Mouse (Mus musculus) ovary, postnatal 36 days (tissue): ENCODE results near the gene Kcnc1.
A peak's percentile ranks its signal among the peaks of the same experiment; 100 is the strongest.

Source experiments
- DNase-seq: peaks from one replicate; pipeline ENCODE4 v3.0.0; 2022; ENCODE audit warnings: low spot score, mixed read lengths

The Kcnc1 gene

GRCm38 (mm10) chr7:46422052-46422763 lies 25.9 kb downstream of the Kcnc1 start:
- no peak for DNase-seq

DNA sequence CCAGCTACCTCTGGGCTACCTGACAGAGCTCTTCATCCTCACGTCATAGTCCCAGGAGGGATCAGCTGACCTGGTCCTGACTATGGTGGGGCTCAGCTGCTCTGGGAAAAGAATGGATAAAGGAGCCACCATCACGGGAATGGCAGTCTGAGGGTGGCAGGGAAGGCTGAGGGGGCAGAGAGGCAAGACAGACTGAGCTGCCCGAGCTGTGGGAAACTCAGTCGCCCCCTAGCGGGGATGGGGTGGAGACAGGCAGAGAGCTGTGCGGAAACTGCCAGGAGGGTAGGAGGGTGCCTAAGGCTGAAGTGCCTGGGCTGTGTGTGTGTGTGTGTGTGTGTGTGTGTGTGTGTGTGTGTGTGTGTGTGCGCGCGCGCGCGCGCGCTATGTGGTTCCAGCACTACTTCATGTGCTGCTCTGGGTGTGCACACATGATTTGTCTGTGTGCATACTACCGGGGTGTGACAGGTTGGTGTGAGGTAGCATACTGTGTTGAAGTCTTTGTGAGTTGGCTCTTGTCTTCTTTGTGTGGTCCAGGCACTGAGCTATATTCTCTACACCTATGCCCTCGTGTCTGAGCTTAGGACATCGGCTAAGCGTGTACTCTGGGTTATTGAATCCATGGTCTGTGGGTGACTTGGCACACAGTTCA lies 26.6 kb downstream of the Kcnc1 start:
- peak; percentile 40 for DNase-seq

DNA sequence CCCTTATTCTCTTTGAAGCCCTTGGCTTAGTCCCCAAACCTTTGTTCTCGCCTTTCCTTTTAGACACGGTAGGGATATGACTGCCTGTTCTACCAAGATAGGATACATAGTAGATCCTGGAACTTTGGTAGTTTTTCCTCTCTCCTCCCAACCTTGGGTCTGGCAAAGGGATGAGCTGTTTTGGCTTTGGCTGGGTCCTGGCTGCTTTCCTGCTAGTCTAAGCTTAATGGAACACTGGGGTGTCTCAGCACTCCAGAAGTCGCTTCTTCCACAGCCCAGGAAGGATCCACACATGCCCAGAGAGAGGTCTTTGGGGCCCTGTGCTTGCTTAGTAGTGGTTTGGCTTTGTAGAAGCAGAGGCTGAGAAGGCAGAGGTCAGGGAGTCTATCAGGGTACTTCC lies 27.7 kb downstream of the Kcnc1 start:
- DNase-seq, result no peak

GRCm38 (mm10) chr7:46425012-46425411 lies 28.7 kb downstream of the Kcnc1 start:
- DNase-seq, result no peak

- no peak for DNase-seq
Observed at GRCm38 (mm10) chr7:46433874-46434273, 37.6 kb downstream of the Kcnc1 start.

DNA sequence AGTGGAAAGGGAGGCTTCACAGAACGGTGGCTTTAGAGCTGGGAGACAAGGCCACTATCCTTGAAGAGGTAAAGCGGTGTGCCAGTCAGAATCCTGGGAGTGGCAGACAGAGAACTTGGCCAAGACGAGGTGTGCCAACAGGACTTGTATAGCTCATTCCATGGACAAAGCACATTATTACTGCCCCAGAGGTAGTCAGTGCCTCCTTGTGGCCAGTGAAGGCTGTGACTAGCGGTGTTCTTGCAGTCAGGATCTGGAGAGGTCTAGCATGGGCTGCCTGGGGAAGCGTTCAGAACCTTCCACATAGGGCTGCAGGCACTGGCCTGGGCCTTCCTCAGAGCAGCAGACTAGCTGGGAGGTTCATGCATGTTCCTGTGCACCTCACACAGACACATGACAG lies 39.5 kb downstream of the Kcnc1 start:
- DNase-seq, result no peak

- DNase-seq, result no peak
Observed at GRCm38 (mm10) chr7:46438537-46439141, 42.3 kb downstream of the Kcnc1 start.

GRCm38 (mm10) chr7:46443163-46443562 lies 46.9 kb downstream of the Kcnc1 start:
- no peak for DNase-seq

GRCm38 (mm10) chr7:46445896-46446295 lies 49.6 kb downstream of the Kcnc1 start:
- no peak for DNase-seq

DNA sequence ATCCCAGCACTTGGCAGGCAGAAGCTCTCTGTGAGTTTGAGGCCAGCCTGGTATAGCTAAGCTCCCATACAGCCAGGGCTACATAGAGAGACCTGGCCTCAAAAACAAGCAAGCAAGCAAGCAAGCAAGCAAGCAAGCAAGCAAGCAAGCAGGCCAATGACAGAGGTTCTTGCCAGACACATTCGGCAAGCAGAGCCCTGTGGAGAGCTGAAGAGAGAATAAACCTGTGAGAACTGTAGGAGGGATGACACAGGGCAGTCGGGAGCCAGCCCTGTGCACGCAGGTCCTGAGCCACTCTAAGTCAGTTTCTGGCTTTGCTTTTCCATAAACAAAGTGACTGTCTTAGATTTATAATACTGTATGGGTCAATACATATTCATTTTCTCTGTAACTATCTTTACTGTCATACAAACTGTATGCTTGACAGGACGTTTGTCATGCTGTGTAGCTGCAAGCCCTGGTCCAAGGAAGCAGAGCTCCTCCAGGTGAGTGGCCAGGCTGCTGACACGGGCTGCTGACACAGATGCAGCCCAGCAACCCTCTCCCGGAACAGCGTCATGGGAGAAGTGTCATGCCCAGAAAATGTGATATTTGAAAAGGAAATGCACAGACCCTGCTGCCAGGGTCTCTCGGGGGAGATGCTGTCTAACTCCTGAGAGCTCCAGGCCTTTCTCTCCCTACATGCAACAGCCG lies 51.3 kb downstream of the Kcnc1 start:
- no peak for DNase-seq

- no peak for DNase-seq
Observed at GRCm38 (mm10) chr7:46448922-46449645, 52.8 kb downstream of the Kcnc1 start.

DNA sequence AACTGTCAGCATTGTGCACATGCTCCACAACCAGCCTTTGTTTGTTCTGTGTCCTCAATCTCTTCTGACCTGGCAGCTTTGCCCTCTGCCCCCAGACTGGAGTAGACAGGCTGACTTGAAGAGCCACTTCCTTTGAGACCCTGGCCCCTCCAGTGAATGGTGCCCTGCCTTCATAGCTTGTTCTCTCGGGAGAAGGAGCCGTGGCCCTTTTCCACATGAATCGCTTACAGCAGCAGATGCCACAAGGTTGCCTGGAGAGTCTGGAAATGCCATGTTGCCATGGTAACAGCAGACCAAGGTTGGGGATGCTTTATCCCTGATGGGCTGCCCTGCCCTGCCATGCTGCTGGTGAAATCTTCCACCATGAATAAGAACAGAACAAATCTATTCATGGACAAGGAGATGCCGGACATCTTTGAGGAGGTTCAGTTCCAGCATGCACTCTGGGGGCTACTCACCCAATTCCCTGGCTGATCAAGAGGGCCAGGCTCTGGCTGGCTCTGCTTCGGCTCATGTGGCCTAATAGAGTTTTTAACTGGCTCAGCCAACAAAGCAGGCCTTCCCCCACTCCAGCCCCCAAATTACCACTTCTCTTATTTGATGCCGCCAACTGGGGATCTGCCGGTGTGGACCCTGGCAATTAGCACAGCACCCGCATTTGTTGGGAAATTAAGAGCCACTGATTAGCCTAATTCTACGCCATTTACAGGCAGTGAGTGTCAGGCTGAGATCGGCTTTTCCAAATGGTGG lies 57.8 kb downstream of the Kcnc1 start:
- DNase-seq, result no peak

DNA sequence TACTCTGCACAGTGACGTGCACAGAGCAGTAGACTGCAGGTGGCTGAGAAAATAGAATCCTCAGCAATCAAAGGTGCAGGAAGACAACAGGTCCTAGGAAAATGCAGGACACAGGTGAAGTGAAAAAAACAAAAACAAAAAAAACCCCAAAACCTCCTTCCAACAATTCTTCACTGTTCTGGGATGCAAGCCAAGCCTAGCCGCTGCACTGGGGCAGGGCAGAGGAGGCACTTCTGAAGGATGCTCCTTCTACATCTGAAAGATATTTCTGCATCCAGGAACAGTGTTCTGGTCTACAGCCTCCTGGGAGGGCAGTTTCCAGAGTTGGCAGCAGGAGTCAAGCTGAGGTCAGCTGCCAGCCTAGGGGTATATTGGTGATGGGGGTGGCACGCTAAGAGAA lies 61.6 kb downstream of the Kcnc1 start:
- no peak for DNase-seq

DNA sequence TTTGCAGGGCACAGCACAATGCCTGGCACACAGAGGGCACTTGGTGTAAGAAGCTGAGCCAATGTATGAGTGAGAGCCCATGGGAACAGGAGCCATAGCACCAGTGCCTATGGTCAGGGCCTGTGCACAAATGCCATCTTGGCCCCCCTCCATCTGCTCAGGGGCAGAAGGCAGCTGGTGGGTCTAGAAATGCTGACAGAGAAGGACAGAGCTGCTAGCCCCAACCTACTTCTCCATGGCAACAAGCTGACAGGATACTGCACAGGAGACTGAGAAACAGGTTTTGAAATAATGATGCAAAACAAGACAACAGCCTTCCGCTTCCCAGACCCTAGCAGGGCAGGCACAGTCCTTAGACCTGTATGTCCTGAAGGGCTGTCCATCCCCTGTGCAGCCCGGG lies 62.9 kb downstream of the Kcnc1 start:
- DNase-seq, result no peak

GRCm38 (mm10) chr7:46459605-46460245 lies 63.4 kb downstream of the Kcnc1 start:
- DNase-seq, result no peak

GRCm38 (mm10) chr7:46462287-46462686 lies 66.0 kb downstream of the Kcnc1 start:
- no peak for DNase-seq

DNA sequence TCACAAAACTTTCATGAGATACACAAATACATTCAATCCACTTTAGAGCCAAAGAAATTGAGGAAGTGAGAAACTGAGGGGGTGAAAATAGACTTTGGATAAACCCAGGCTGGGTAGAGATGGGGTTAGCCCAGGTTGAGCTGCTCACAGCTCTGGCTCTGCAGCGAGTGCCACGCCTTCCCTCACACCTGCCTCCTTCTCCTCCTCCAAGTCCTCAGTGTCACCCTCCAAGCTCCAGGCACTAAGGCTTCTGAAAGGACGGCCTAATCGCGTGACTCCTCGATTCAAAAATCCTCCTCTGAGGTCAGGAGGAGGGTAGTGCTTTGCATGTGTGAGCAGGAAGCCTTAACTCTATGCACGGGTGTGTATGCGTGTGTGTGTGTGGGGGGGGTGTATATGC lies 66.8 kb downstream of the Kcnc1 start:
- DNase-seq, result no peak

GRCm38 (mm10) chr7:46466422-46466981 lies 70.2 kb downstream of the Kcnc1 start:
- DNase-seq, result no peak

- DNase-seq, result no peak
Observed at GRCm38 (mm10) chr7:46469542-46469941, 73.2 kb downstream of the Kcnc1 start.

GRCm38 (mm10) chr7:46471054-46471737 lies 74.9 kb downstream of the Kcnc1 start:
- DNase-seq, result no peak
